Mouse (Mus musculus) intestine, postnatal 0 days (tissue): ENCODE measurements around the gene Glyctk. TPM values are rescaled to one million over a fixed set of nuclear protein-coding genes. Genes with fewer than 3 reads are reported as not detected.
A peak's percentile ranks its signal among the peaks of the same experiment; 100 is the strongest.

Experiments
- ATAC-seq: fragments of 200-750 bp; cut with Nextera tagmentation; 2 replicates; pipeline ENCODE4 v1.8.0; 2017; ENCODE audit warnings: mild to moderate bottlenecking, moderate TSS enrichment, moderate library complexity
- H3K27ac ChIP-seq: fragments of 300-500 bp; sonication (generic); 2 replicates; pipeline ENCODE4 v1.5.1; 2014; ENCODE audit warnings: mild to moderate bottlenecking, low read depth, low read length, moderate library complexity
- H3K27me3 ChIP-seq: fragments of 300-500 bp; sonication (generic); replicated peaks from 2 replicates; pipeline ENCODE4 v1.6.1; 2014; ENCODE audit warnings: low read length, mixed read lengths; ENCODE audit not compliant: control insufficient read depth, insufficient read depth
- H3K36me3 ChIP-seq: fragments of 300-500 bp; sonication (generic); 2 replicates; pipeline ENCODE4 v1.6.1; 2014; ENCODE audit warnings: mild to moderate bottlenecking, moderate library complexity; ENCODE audit not compliant: control insufficient read depth, insufficient read depth
- H3K4me1 ChIP-seq: fragments of 300-500 bp; sonication (generic); replicated peaks from 2 replicates; pipeline ENCODE4 v1.6.1; 2014; ENCODE audit warnings: antibody characterized with exemption, low read length, mixed read lengths; ENCODE audit not compliant: control insufficient read depth, insufficient read depth
- H3K4me2 ChIP-seq: fragments of 300-500 bp; sonication (generic); replicated peaks from 2 replicates; pipeline ENCODE4 v1.6.1; 2014; ENCODE audit warnings: low read depth, mild to moderate bottlenecking, moderate library complexity
- H3K4me3 ChIP-seq: fragments of 300-500 bp; sonication (generic); 2 replicates; pipeline ENCODE4 v1.5.1; 2014; ENCODE audit warnings: low read depth, low read length
- H3K9ac ChIP-seq: fragments of 300-500 bp; sonication (generic); 2 replicates; pipeline ENCODE4 v1.6.1; 2014; ENCODE audit warnings: mild to moderate bottlenecking, low read depth, low read length
- H3K9me3 ChIP-seq: fragments of 300-500 bp; sonication (generic); 2 replicates; pipeline ENCODE4 v1.6.1; 2016; ENCODE audit warnings: mixed run types; ENCODE audit not compliant: control insufficient read depth
- CTCF ChIP-seq: sonication (generic); IDR thresholded peaks from 2 replicates; pipeline ENCODE4 v1.5.1; 2016; ENCODE audit warnings: low read depth, mild to moderate bottlenecking, control low read depth, antibody characterized with exemption, moderate library complexity
- WGBS: fragments of 180-500 bp; shearing (Covaris S2); extraction: QIAGEN DNeasy Blood & Tissue Kit; methylation state at CpG from one replicate; pipeline ENCODE4 v1.1.7; 2014; 5-methylcytosine and 5-hydroxymethylcytosine counted together
- polyA plus RNA-seq: library from polyadenylated mRNA; unstranded; fragments of >200 nt; fragmentation: Nextera tagmentation; extraction: Ambion mirVana; gene quantifications from 2 replicates; pipeline ENCODE4 v1.2.1, GENCODE M21; 2015

The Glyctk gene
- polyA plus RNA-seq, 1 experiment from 2014 or later = 17.4 TPM

- 0 out of 2 replicates have a peak, but pooled peaks cover 5% of the 10 kb centered on the region for H3K4me1 ChIP-seq
- ATAC-seq = no peak
- H3K4me3 ChIP-seq = no peak overlapping the region
- H3K27ac ChIP-seq = no peak overlapping the region
- H3K36me3 ChIP-seq = peaks cover 72% of the 10 kb centered on the region
- TF ChIP-seq CTCF = no peak
- no peaks in the 10 kb centered on the region for H3K27me3 ChIP-seq
- H3K9me3 ChIP-seq = no peaks in the 10 kb centered on the region
- no peak overlapping the region for H3K9ac ChIP-seq
- 96% methylated on average over 3 of the region's 3 CpGs for whole genome bisulfite sequencing
- no peak overlapping the region for H3K4me2 ChIP-seq
These were observed 22.0 kb upstream of the Glyctk start for GRCm38 (mm10) chr9:106179964-106180363.

- Histone ChIP-seq H3K27ac (no peak overlapping the region), H3K36me3 (peaks cover 67% of the 10 kb centered on the region), H3K27me3 (no peaks in the 10 kb centered on the region), H3K9ac (no peak overlapping the region), H3K4me3 (no peak overlapping the region), H3K9me3 (no peaks in the 10 kb centered on the region), H3K4me1 (0 out of 2 replicates have a peak, but pooled peaks cover 5% of the 10 kb centered on the region), H3K4me2 (no peak overlapping the region)
- 63% methylated on average over 2 of the region's 2 CpGs for WGBS
- no peak for ATAC-seq
- no peak for TF ChIP-seq CTCF
These were observed 21.5 kb upstream of the Glyctk start for GRCm38 (mm10) chr9:106179454-106179853.

- ATAC-seq = no peak
- H3K9me3 ChIP-seq = no peaks in the 10 kb centered on the region
- 81% methylated on average over 6 of the region's 6 CpGs for WGBS
These were observed 19.9 kb upstream of the Glyctk start for GRCm38 (mm10) chr9:106177799-106178198.

GRCm38 (mm10) chr9:106176769-106177168, 18.8 kb upstream of the Glyctk start:
- no peak for ATAC-seq
- TF ChIP-seq CTCF = no peak
- no peak overlapping the region for H3K27ac ChIP-seq
- no peak overlapping the region for H3K4me3 ChIP-seq
- no peak overlapping the region for H3K9ac ChIP-seq
- peaks cover 41% of the 10 kb centered on the region for H3K36me3 ChIP-seq
- H3K9me3 ChIP-seq = no peaks in the 10 kb centered on the region
- H3K4me1 ChIP-seq = 0 out of 2 replicates have a peak, but pooled peaks cover 14% of the 10 kb centered on the region
- 66% methylated on average over 5 of the region's 5 CpGs for WGBS
- no peaks in the 10 kb centered on the region for H3K27me3 ChIP-seq
- H3K4me2 ChIP-seq = no peak overlapping the region

More at GRCm38 (mm10) chr9:106177799-106178198, 19.9 kb upstream of the Glyctk start:
- no peaks in the 10 kb centered on the region for H3K27me3 ChIP-seq
- no peak overlapping the region for H3K9ac ChIP-seq
- no peak overlapping the region for H3K4me2 ChIP-seq
- no peak overlapping the region for H3K27ac ChIP-seq
- no peak overlapping the region for H3K4me3 ChIP-seq
- H3K36me3 ChIP-seq = peaks cover 51% of the 10 kb centered on the region
- 0 out of 2 replicates have a peak, but pooled peaks cover 14% of the 10 kb centered on the region for H3K4me1 ChIP-seq
- no peak for TF ChIP-seq CTCF

- no peak overlapping the region for H3K27ac ChIP-seq
- H3K36me3 ChIP-seq = peaks cover 30% of the 10 kb centered on the region
- H3K27me3 ChIP-seq = no peaks in the 10 kb centered on the region
- H3K4me3 ChIP-seq = no peak overlapping the region
- H3K4me1 ChIP-seq = 0 out of 2 replicates have a peak, but pooled peaks cover 14% of the 10 kb centered on the region
- no peak for TF ChIP-seq CTCF
- ATAC-seq = no peak
- no peak overlapping the region for H3K9ac ChIP-seq
- no peak overlapping the region for H3K4me2 ChIP-seq
- 47% methylated on average over 3 of the region's 3 CpGs for WGBS
- no peaks in the 10 kb centered on the region for H3K9me3 ChIP-seq
These were observed 17.7 kb upstream of the Glyctk start for GRCm38 (mm10) chr9:106175552-106176200.

GRCm38 (mm10) chr9:106173363-106173762, 15.4 kb upstream of the Glyctk start:
- ATAC-seq = no peak
- H3K4me3 ChIP-seq = peak overlapping the region; percentile 78; the same call in 1 of the 2 replicates
- TF ChIP-seq CTCF = no peak
- H3K4me2 ChIP-seq = peak overlapping the region; percentile 82
- H3K27me3 ChIP-seq = no peaks in the 10 kb centered on the region
- no peak overlapping the region for H3K27ac ChIP-seq
- 0 out of 2 replicates have a peak, but pooled peaks cover 19% of the 10 kb centered on the region for H3K4me1 ChIP-seq
- H3K9ac ChIP-seq = no peak overlapping the region
- 35% methylated on average over 2 of the region's 2 CpGs for WGBS
- H3K9me3 ChIP-seq = no peaks in the 10 kb centered on the region
- peaks cover 16% of the 10 kb centered on the region for H3K36me3 ChIP-seq
